Mouse (Mus musculus) small intestine, adult 2 months (tissue): ENCODE measurements around the gene Syt17. TPM values are rescaled to one million over a fixed set of nuclear protein-coding genes. Genes with fewer than 3 reads are reported as not detected.
A peak's percentile ranks its signal among the peaks of the same experiment; 100 is the strongest.

Experiments used
- H3K27ac ChIP-seq: fragments of 200-500 bp; 2 replicates; pipeline ENCODE4 v1.5.1; 2012; ENCODE audit warnings: low read depth, low read length, control low read depth, inconsistent platforms; ENCODE audit not compliant: insufficient read depth
- H3K27me3 ChIP-seq: fragments of 200-500 bp; 2 replicates; pipeline ENCODE4 v1.6.1; 2012; ENCODE audit warnings: mild to moderate bottlenecking, moderate library complexity, low read length, inconsistent platforms; ENCODE audit not compliant: control insufficient read depth, insufficient read depth
- H3K36me3 ChIP-seq: fragments of 200-500 bp; 2 replicates; pipeline ENCODE4 v1.6.1; 2012; ENCODE audit warnings: mild to moderate bottlenecking, low read length, control low read depth, inconsistent platforms; ENCODE audit not compliant: control insufficient read depth, insufficient read depth
- H3K4me1 ChIP-seq: fragments of 200-500 bp; 2 replicates; pipeline ENCODE4 v1.6.1; 2012; ENCODE audit warnings: low read length, inconsistent platforms, mixed read lengths; ENCODE audit not compliant: control insufficient read depth, insufficient read depth, insufficient read length
- H3K4me3 ChIP-seq: fragments of 200-500 bp; 2 replicates; pipeline ENCODE4 v1.5.1; 2012; ENCODE audit warnings: low read depth, mild to moderate bottlenecking, control low read depth, inconsistent platforms, low read length, moderate library complexity
- CTCF ChIP-seq: fragments of 200-500 bp; IDR thresholded peaks from 2 replicates; pipeline ENCODE4 v1.5.1; 2012; ENCODE audit warnings: low read depth, mild to moderate bottlenecking, control low read depth, inconsistent platforms, low read length, moderate library complexity, mixed read lengths; ENCODE audit not compliant: insufficient replicate concordance, insufficient read length; ENCODE audit errors: extremely low read depth
- POLR2A ChIP-seq: fragments of 200-500 bp; IDR thresholded peaks from 2 replicates; pipeline ENCODE4 v1.6.1; 2012; ENCODE audit warnings: low read depth, mild to moderate bottlenecking, control low read depth, inconsistent platforms, low read length, moderate library complexity
- WGBS: fragments of 180-500 bp; shearing (Covaris S2); methylation state at CpG from one replicate; pipeline ENCODE4 v1.1.7; 2018; 5-methylcytosine and 5-hydroxymethylcytosine counted together
- polyA plus RNA-seq: library from polyadenylated mRNA; depleted of rRNA; stranded (reverse); fragments of >200 nt; gene quantifications from 2 replicates; pipeline ENCODE4 v1.2.3, GENCODE M21; 2012; rRNA removed

Gene Syt17
- 1.7 and 2.9 TPM in 2 replicates for polyA plus RNA-seq

DNA sequence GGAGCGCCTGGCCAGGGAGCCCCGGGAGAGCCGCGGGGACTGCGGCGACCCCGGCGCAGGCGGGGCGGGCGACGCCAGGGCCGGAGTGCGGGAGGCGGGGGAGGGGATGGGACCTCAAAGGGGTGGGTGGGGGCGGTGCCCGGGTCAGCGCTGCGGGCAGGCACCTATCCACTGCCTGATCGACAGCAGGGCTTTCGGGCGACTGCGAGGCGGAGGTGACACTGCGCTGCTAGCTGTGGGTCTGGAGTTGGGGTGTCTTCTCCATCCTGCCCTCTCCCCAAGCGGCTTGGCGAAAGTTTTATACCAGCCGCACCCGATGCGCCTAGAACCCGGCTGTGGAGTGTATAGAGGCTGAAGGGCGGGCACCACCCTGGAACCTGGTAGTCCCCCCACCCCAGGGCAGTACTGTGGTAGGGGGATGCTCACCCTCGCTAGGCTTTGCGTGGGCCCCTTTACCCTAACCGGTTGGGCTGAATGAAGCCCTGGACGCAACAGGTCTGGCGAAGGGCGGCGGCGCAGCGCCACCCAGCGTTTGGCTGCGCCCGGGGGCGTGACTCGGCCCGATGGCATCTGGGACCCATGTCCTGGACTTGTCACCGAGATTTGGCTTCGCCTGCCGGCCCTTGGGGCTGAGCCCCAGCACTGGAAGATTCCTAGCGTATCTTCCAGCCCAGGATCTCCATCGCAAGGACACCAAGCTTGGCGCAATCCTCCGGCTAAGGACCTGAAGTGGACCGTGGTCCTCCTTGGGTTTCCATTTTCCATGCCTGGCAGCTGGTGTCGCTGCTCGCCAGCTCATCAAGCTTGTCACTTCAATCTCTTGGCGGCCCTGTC is at the start of gene Syt17:
Syt17 (minus strand) TSS at position 89 of the 834 bp plus-strand sequence.
- no peaks in the 10 kb centered on the region for H3K36me3 ChIP-seq
- TF ChIP-seq POLR2A (no peak), CTCF (peak; percentile 80)
- under 1% methylated on average over 58 of the region's 58 CpGs for WGBS
- H3K4me1 ChIP-seq: peaks cover 6% of the 10 kb centered on the region; the same call in 1 of the 2 replicates
- H3K27me3 ChIP-seq: peaks cover 15% of the 10 kb centered on the region
- H3K4me3 ChIP-seq: peak within 1 kb of the TSS; percentile 71
- H3K27ac ChIP-seq: no peak within 1 kb of the TSS

DNA sequence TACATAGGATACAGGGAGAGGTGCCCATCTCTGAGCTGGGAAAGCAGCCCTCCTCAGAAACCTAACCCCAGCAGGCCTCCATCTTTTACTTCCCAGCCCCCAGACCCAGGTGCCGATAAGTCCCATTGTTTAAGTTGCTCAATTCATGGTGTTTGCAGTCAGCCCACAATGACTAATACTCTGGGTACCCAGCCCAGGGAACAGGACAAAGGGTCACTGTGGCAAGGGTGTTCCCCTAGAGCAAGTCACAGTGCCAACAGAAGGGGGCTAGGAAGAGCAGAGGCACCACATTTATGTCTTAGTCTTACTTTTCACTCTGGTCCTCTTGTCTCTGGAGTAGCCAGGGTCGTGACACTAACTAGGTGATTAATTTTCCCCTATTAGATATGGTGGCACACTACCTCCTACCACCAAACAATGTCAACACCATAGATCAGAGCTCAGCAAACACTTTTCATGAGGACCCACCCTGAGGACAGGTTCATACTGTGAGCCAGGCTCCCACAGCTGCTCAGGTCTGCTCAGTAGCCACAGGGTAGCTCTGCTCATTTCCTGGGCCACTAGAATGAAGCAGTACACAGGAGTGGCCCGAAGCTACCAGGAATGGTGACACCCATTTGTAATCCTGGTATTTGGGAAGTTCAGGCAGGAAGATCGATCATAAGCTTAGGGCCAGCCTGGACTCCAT is 47.0 kb upstream of the Syt17 start:
- WGBS: 76% methylated on average over 4 of the region's 4 CpGs
- Histone ChIP-seq H3K4me1 (peaks cover 30% of the 10 kb centered on the region), H3K4me3 (no peak overlapping the region), H3K27ac (no peak overlapping the region), H3K27me3 (no peaks in the 10 kb centered on the region), H3K36me3 (peaks cover 4% of the 10 kb centered on the region; the same call in 1 of the 2 replicates)
- no peak for TF ChIP-seq POLR2A

DNA sequence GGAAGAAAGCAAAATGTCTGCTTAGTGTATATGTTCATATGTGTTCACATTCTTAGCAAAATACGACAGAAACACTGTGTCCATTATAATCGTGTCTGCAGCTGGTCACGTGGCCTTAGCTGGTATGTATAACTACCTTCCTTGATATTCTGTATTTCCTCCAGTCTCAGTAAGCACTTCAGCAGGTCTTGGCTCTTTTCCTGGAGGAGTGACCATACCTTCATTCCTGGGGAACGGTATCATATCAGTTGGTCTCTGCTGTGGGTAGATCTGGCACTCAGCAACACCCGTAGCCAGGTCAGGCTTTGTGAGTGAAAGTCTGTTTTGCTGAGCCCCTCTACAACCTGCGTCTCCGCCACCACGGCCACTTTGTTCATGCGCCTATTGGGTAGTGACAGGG is 45.9 kb upstream of the Syt17 start:
- Histone ChIP-seq H3K4me1 (peaks cover 30% of the 10 kb centered on the region), H3K27me3 (no peaks in the 10 kb centered on the region), H3K4me3 (no peak overlapping the region), H3K27ac (no peak overlapping the region), H3K36me3 (peaks cover 11% of the 10 kb centered on the region)
- TF ChIP-seq POLR2A (no peak), CTCF (no peak)
- WGBS: 79% methylated on average over 9 of the region's 9 CpGs

DNA sequence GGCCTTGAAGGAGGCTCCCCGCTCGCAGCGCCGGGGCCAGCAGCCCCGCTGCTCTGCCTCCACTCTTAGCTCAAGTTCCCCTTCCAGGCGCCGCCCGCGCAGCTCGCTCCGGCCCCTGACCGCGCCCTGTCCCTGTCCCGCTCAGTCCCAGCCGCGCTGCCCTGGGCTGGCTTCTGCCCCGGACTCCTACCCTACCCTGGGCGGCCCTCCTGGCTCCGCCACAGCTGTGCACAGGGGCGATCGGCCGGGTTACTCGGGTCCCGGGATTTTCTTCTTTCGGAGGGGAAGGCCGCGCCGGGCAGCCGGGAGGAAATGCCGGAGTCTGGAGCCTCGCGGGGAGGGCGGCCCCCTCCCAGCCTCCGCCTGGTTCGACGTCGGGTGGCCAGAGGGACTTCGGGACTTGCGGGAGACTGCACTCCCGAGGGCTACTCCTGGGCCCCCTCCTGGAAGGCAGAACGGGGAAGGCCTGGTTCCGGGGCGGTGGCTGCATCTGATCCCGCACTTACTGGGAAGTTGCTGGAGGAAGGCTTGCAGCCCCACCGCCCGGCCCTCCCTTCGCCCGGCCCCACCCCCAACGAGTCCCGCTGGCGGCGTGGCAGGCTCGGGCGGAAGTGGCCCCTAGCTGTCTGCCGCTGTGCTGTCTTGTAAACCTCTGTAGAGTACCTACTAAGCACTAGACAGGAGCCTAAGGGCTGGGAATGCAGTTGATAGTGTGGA is 43.6 kb upstream of the Syt17 start, which contains the start of gene Itpripl2:
Itpripl2 (minus strand) TSS at position 545 of the 717 bp plus-strand sequence.
- H3K27ac ChIP-seq: peak within 1 kb of the TSS; percentile 92
- TF ChIP-seq POLR2A (peak; percentile 74; the same call in 1 of the 2 replicates), CTCF (no peak; the same call in 1 of the 2 replicates)
- peak within 1 kb of the TSS; percentile 95 for H3K4me3 ChIP-seq
- peaks cover 11% of the 10 kb centered on the region for H3K36me3 ChIP-seq
- H3K27me3 ChIP-seq: no peaks in the 10 kb centered on the region
- H3K4me1 ChIP-seq: peaks cover 32% of the 10 kb centered on the region
- WGBS: under 1% methylated on average over 55 of the region's 55 CpGs

- TF ChIP-seq POLR2A (no peak; the same call in 1 of the 2 replicates), CTCF (no peak)
- Histone ChIP-seq H3K4me1 (peaks cover 32% of the 10 kb centered on the region), H3K27ac (peak overlapping the region; percentile 92), H3K27me3 (no peaks in the 10 kb centered on the region), H3K4me3 (peak overlapping the region; percentile 95), H3K36me3 (peaks cover 11% of the 10 kb centered on the region)
- 27% methylated on average over 67 of the region's 67 CpGs for WGBS
Observed at GRCm38 (mm10) chr7:118490666-118491430, 42.8 kb upstream of the Syt17 start.

- WGBS: 85% methylated on average over 57 of the region's 57 CpGs
- peak overlapping the region; percentile 95 for H3K4me3 ChIP-seq
- peaks cover 32% of the 10 kb centered on the region for H3K4me1 ChIP-seq
- peaks cover 16% of the 10 kb centered on the region for H3K36me3 ChIP-seq
- TF ChIP-seq CTCF (no peak), POLR2A (no peak)
- H3K27ac ChIP-seq: no peak overlapping the region
- H3K27me3 ChIP-seq: no peaks in the 10 kb centered on the region
Observed at GRCm38 (mm10) chr7:118489706-118490665, 42.0 kb upstream of the Syt17 start.
